Mouse (Mus musculus): ENCODE measurements around the gene Cerk. TPM values are rescaled to one million over a fixed set of nuclear protein-coding genes. Genes with fewer than 3 reads are reported as not detected.

Gene Cerk
- total and polyA plus RNA-seq, 3 experiments, result 2.5 to 10.3 (median 4.4) TPM

- in situ Hi-C loops (cut with MboI; ENCODE audit: low pct_ligation_motif_present, low pct_unique_long_range_greater_than_20kb, low sequenced_read_pairs), result no loop called here
- no peak for TF ChIP-seq ZMIZ1 (IDR thresholded peaks at IDR 0.05; ENCODE audit: low read depth, low read length)
- no peak for TF ChIP-seq ZC3H11A (IDR thresholded peaks at IDR 0.05; ENCODE audit: low read depth, low read length)
- Histone ChIP-seq H3K36me3 (replicated peaks in 1 of 2; ENCODE audit: control insufficient read depth in 1 of 2, insufficient read depth in 1 of 2, low read length in 1 of 2) (no peaks in the 10 kb centered on the region), H3K4me3 (replicated peaks in 1 of 3; ENCODE audit: low read depth in 2 of 3, low read length in 2 of 3, poor library complexity in 1 of 3) (no peak overlapping the region), H3K79me2 (replicated peaks; ENCODE audit: control insufficient read depth, extremely low read depth, insufficient read depth, poor library complexity, severe bottlenecking) (no peaks in the 10 kb centered on the region; the same call in 1 of the 2 replicates), H3K9me3 (replicated peaks; ENCODE audit: low read length) (peaks cover 4% of the 10 kb centered on the region), H3K9ac (ENCODE audit: insufficient read depth, low read depth) (no peak overlapping the region), H3K27me3 (replicated peaks) (peaks cover 63% of the 10 kb centered on the region), H3K4me2 (ENCODE audit: insufficient read depth, low read depth, poor library complexity, severe bottlenecking) (no peak overlapping the region), H3K4me1 (ENCODE audit: control insufficient read depth in 1 of 2, insufficient read depth in 2 of 2) (peaks cover 14 to 34% of the 10 kb centered on the region in 2 experiments), H3K27ac (ENCODE audit: insufficient read depth, low read depth) (no peak overlapping the region)
- dilution Hi-C loops (cut with MboI; ENCODE audit: extremely low pct_ligation_motif_present, extremely low pct_unique_long_range_greater_than_20kb, low sequenced_read_pairs), result no loop called here
- no peak for DNase-seq (ENCODE audit: extremely low read depth)
Measured at GRCm38 (mm10) chr15:86188186-86188585, 2.2 kb upstream of the Cerk start.

- Histone ChIP-seq H3K4me2 (ENCODE audit: insufficient read depth, low read depth, poor library complexity, severe bottlenecking) (no peak overlapping the region), H3K9me3 (replicated peaks; ENCODE audit: low read length) (no peaks in the 10 kb centered on the region), H3K4me1 (ENCODE audit: control insufficient read depth in 1 of 2, insufficient read depth in 2 of 2) (peaks cover 22 to 43% of the 10 kb centered on the region in 2 experiments), H3K27me3 (replicated peaks) (peaks cover 63% of the 10 kb centered on the region), H3K79me2 (replicated peaks; ENCODE audit: control insufficient read depth, extremely low read depth, insufficient read depth, poor library complexity, severe bottlenecking) (no peaks in the 10 kb centered on the region; the same call in 1 of the 2 replicates), H3K9ac (ENCODE audit: insufficient read depth, low read depth) (no peak overlapping the region), H3K36me3 (replicated peaks in 1 of 2; ENCODE audit: control insufficient read depth in 1 of 2, insufficient read depth in 1 of 2, low read length in 1 of 2) (no peaks in the 10 kb centered on the region), H3K27ac (ENCODE audit: insufficient read depth, low read depth) (no peak overlapping the region), H3K4me3 (replicated peaks in 1 of 3; ENCODE audit: low read depth in 2 of 3, low read length in 2 of 3, poor library complexity in 1 of 3) (no peak overlapping the region)
- dilution Hi-C loops (cut with MboI; ENCODE audit: extremely low pct_ligation_motif_present, extremely low pct_unique_long_range_greater_than_20kb, low sequenced_read_pairs), result no loop called here
- TF ChIP-seq EP300 (IDR thresholded peaks at IDR 0.05; ENCODE audit: low read length) (no peak), CTCF (conservative IDR thresholded peaks at IDR 0.05 in 1 of 2, IDR thresholded peaks at IDR 0.05 in 1 of 2; ENCODE audit: low read depth in 2 of 2, low read length in 2 of 2) (no peak), BHLHE40 (IDR thresholded peaks at IDR 0.05; ENCODE audit: low read depth, low read length) (no peak)
- no peak for DNase-seq (ENCODE audit: extremely low read depth)
- in situ Hi-C loops (cut with MboI; ENCODE audit: low pct_ligation_motif_present, low pct_unique_long_range_greater_than_20kb, low sequenced_read_pairs), result no loop called here
Measured at GRCm38 (mm10) chr15:86186686-86187085, 745 bp upstream of the Cerk start.

- Histone ChIP-seq H3K4me2 (ENCODE audit: insufficient read depth, low read depth, poor library complexity, severe bottlenecking) (peak overlapping the region; percentile 68), H3K4me3 (replicated peaks in 1 of 3; ENCODE audit: low read depth in 2 of 3, low read length in 2 of 3, poor library complexity in 1 of 3) (peak overlapping the region; percentile 60 to 69 (median 64)), H3K9ac (ENCODE audit: insufficient read depth, low read depth) (peak overlapping the region; percentile 91), H3K4me1 (ENCODE audit: control insufficient read depth in 1 of 2, insufficient read depth in 2 of 2) (peaks cover 20 to 49% of the 10 kb centered on the region in 2 experiments), H3K79me2 (replicated peaks; ENCODE audit: control insufficient read depth, extremely low read depth, insufficient read depth, poor library complexity, severe bottlenecking) (no peaks in the 10 kb centered on the region; the same call in 1 of the 2 replicates), H3K27ac (ENCODE audit: insufficient read depth, low read depth) (no peak overlapping the region), H3K36me3 (replicated peaks in 1 of 2; ENCODE audit: control insufficient read depth in 1 of 2, insufficient read depth in 1 of 2, low read length in 1 of 2) (no peaks in the 10 kb centered on the region), H3K27me3 (replicated peaks) (peaks cover 58% of the 10 kb centered on the region), H3K9me3 (replicated peaks; ENCODE audit: low read length) (no peaks in the 10 kb centered on the region)
- dilution Hi-C loops (cut with MboI; ENCODE audit: extremely low pct_ligation_motif_present, extremely low pct_unique_long_range_greater_than_20kb, low sequenced_read_pairs), result no loop called here
- TF ChIP-seq ZC3H11A (IDR thresholded peaks at IDR 0.05; ENCODE audit: low read depth, low read length) (no peak), NELFE (IDR thresholded peaks at IDR 0.05; ENCODE audit: low read depth, low read length) (no peak), CHD2 (IDR thresholded peaks at IDR 0.05; ENCODE audit: low read length) (peak; percentile 68; the same call in 1 of the 2 replicates), MXI1 (IDR thresholded peaks at IDR 0.05; ENCODE audit: low read depth, low read length) (peak; percentile 47), RAD21 (IDR thresholded peaks at IDR 0.05; ENCODE audit: low read depth, low read length) (no peak), SIN3A (IDR thresholded peaks at IDR 0.05; ENCODE audit: low read length) (peak; percentile 40), IRF4 (IDR thresholded peaks at IDR 0.05; ENCODE audit: low read depth, low read length) (peak; percentile 50; the same call in 1 of the 2 replicates), EP300 (IDR thresholded peaks at IDR 0.05; ENCODE audit: low read length) (0 out of 2 replicates have a peak, but pooled peaks have one; percentile 31), UBTF (IDR thresholded peaks at IDR 0.05; ENCODE audit: low read depth, low read length) (peak; percentile 89; the same call in 1 of the 2 replicates)
- in situ Hi-C loops (cut with MboI; ENCODE audit: low pct_ligation_motif_present, low pct_unique_long_range_greater_than_20kb, low sequenced_read_pairs), result no loop called here
- DNase-seq (ENCODE audit: extremely low read depth), result no peak
Measured at GRCm38 (mm10) chr15:86184851-86185688, 871 bp downstream of the Cerk start.

All from CH12.LX (cell line).